Mouse (Mus musculus): ENCODE data around the gene 2810004N23Rik. TPM values are rescaled to one million over a fixed set of nuclear protein-coding genes. Genes with fewer than 3 reads are reported as not detected.
A peak's percentile ranks its signal among the peaks of the same experiment; 100 is the strongest.

The 2810004N23Rik gene
- polyA plus RNA-seq, 1 experiment from 2014 or later = 25.5 TPM

GRCm38 (mm10) chr8:124896632-124897385 is 33.9 kb upstream of the 2810004N23Rik start:
- H3K4me2 ChIP-seq (ENCODE audit: low read length) = peak overlapping the region; percentile 89
- peaks cover 27% of the 10 kb centered on the region for H3K36me3 ChIP-seq (ENCODE audit: control insufficient read depth, insufficient read depth, low read length)
- H3K4me1 ChIP-seq (ENCODE audit: control insufficient read depth, insufficient read depth, low read length) = peaks cover 32% of the 10 kb centered on the region
- ATAC-seq = peak; percentile 57
- WGBS = 1% methylated on average over 56 of the region's 60 CpGs
- H3K9ac ChIP-seq (ENCODE audit: low read depth, low read length) = peak overlapping the region; percentile 88
- peak overlapping the region; percentile 88 for H3K27ac ChIP-seq (ENCODE audit: low read length)
- peak overlapping the region; percentile 99 for H3K4me3 ChIP-seq (ENCODE audit: low read depth, low read length)
- no peaks in the 10 kb centered on the region for H3K27me3 ChIP-seq (ENCODE audit: control insufficient read depth, insufficient read depth, low read depth, low read length)
- H3K9me3 ChIP-seq (replicated peaks; ENCODE audit: control insufficient read depth, low read length, poor library complexity, severe bottlenecking) = no peaks in the 10 kb centered on the region

DNA sequence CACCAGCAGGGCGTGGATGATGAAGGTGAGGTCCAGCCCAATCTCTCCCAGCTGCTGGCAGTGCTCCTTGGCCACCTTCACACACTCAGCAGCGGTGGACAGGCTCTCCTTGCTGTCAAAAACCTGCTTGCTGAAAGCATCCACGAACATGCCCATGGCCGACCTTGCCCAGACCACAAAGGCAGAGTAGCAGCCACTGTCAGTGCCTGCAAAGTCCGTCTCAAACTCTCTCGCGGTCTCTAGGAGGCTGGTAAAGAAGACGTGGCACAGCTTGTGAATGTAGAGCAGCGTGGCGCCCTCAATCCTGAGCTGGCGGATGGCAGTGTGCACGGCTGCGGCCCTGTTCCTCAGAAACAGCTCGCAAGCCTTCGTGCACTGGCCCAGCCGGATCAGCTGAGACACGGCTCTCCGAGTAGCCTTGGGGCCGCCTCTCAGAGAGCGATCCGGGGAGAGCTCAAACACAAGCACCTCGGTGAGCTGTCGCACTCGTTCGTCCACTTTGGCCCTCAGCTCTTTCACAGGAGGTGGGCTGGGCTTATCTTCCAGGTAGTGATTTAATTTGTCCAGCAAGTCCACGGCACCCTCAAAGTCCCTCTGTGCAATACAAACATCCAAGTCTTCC is 33.2 kb upstream of the 2810004N23Rik start:
- Histone ChIP-seq H3K27me3 (ENCODE audit: control insufficient read depth, insufficient read depth, low read depth, low read length) (no peaks in the 10 kb centered on the region), H3K4me1 (ENCODE audit: control insufficient read depth, insufficient read depth, low read length) (peaks cover 32% of the 10 kb centered on the region), H3K36me3 (ENCODE audit: control insufficient read depth, insufficient read depth, low read length) (peaks cover 26% of the 10 kb centered on the region), H3K27ac (ENCODE audit: low read length) (0 out of 2 replicates have a peak overlapping the region, but pooled peaks have one; percentile 88), H3K9me3 (replicated peaks; ENCODE audit: control insufficient read depth, low read length, poor library complexity, severe bottlenecking) (no peaks in the 10 kb centered on the region), H3K9ac (ENCODE audit: low read depth, low read length) (peak overlapping the region; percentile 88), H3K4me3 (ENCODE audit: low read depth, low read length) (peak overlapping the region; percentile 99), H3K4me2 (ENCODE audit: low read length) (peak overlapping the region; percentile 89)
- WGBS = 83% methylated on average over 26 of the region's 26 CpGs
- no peak for ATAC-seq

GRCm38 (mm10) chr8:124892596-124892995 is 29.7 kb upstream of the 2810004N23Rik start:
- H3K4me1 ChIP-seq (ENCODE audit: control insufficient read depth, insufficient read depth, low read length) = peaks cover 19% of the 10 kb centered on the region
- no peak overlapping the region for H3K4me2 ChIP-seq (ENCODE audit: low read length)
- no peak overlapping the region for H3K9ac ChIP-seq (ENCODE audit: low read depth, low read length)
- peaks cover 25% of the 10 kb centered on the region for H3K36me3 ChIP-seq (ENCODE audit: control insufficient read depth, insufficient read depth, low read length)
- no peaks in the 10 kb centered on the region for H3K27me3 ChIP-seq (ENCODE audit: control insufficient read depth, insufficient read depth, low read depth, low read length)
- no peak overlapping the region for H3K27ac ChIP-seq (ENCODE audit: low read length)
- WGBS = 78% methylated on average over 3 of the region's 3 CpGs
- no peak for ATAC-seq
- no peaks in the 10 kb centered on the region for H3K9me3 ChIP-seq (replicated peaks; ENCODE audit: control insufficient read depth, low read length, poor library complexity, severe bottlenecking)
- H3K4me3 ChIP-seq (ENCODE audit: low read depth, low read length) = no peak overlapping the region

GRCm38 (mm10) chr8:124888385-124888784 is 25.5 kb upstream of the 2810004N23Rik start:
- no peaks in the 10 kb centered on the region for H3K27me3 ChIP-seq (ENCODE audit: control insufficient read depth, insufficient read depth, low read depth, low read length)
- H3K4me2 ChIP-seq (ENCODE audit: low read length) = no peak overlapping the region
- 93% methylated on average over 5 of the region's 5 CpGs for WGBS
- H3K9me3 ChIP-seq (replicated peaks; ENCODE audit: control insufficient read depth, low read length, poor library complexity, severe bottlenecking) = no peaks in the 10 kb centered on the region
- no peak overlapping the region for H3K4me3 ChIP-seq (ENCODE audit: low read depth, low read length)
- no peak overlapping the region for H3K27ac ChIP-seq (ENCODE audit: low read length)
- ATAC-seq = no peak
- H3K36me3 ChIP-seq (ENCODE audit: control insufficient read depth, insufficient read depth, low read length) = peaks cover 46% of the 10 kb centered on the region
- H3K9ac ChIP-seq (ENCODE audit: low read depth, low read length) = no peak overlapping the region
- no peaks in the 10 kb centered on the region for H3K4me1 ChIP-seq (ENCODE audit: control insufficient read depth, insufficient read depth, low read length)

DNA sequence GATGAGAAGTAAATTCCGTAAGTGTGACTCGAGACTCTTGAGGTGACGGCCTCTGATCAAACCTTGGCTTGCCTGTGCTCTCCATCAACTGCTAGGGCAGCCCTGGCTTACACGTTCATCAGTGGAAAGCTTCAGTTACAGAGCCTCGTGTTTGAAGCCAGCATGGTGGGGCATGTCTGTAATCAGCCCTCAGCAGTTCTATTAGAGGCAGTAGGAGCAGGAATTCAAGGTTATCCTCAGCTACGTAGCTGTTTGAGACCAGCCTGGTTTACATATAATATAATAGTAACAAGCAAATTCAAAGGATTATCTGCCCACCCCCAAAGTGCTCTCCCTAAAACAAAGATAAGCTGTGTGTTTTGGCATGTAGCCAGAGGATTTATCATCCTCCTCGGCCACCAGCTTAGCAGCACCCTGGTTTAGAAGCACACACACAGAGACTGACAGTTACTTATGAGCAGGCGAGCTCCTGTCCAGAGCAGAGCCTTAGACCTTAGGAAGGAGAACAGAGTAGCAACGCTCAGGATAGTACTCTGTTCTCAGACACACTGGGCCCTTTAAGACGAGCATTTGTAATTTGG is 16.1 kb upstream of the 2810004N23Rik start:
- H3K4me2 ChIP-seq (ENCODE audit: low read length) = no peak overlapping the region
- no peaks in the 10 kb centered on the region for H3K27me3 ChIP-seq (ENCODE audit: control insufficient read depth, insufficient read depth, low read depth, low read length)
- peaks cover 59% of the 10 kb centered on the region for H3K36me3 ChIP-seq (ENCODE audit: control insufficient read depth, insufficient read depth, low read length)
- no peak for ATAC-seq
- no peak overlapping the region for H3K4me3 ChIP-seq (ENCODE audit: low read depth, low read length)
- 84% methylated on average over 10 of the region's 10 CpGs for WGBS
- no peaks in the 10 kb centered on the region for H3K9me3 ChIP-seq (replicated peaks; ENCODE audit: control insufficient read depth, low read length, poor library complexity, severe bottlenecking)
- H3K4me1 ChIP-seq (ENCODE audit: control insufficient read depth, insufficient read depth, low read length) = no peaks in the 10 kb centered on the region
- no peak overlapping the region for H3K27ac ChIP-seq (ENCODE audit: low read length)
- H3K9ac ChIP-seq (ENCODE audit: low read depth, low read length) = no peak overlapping the region

DNA sequence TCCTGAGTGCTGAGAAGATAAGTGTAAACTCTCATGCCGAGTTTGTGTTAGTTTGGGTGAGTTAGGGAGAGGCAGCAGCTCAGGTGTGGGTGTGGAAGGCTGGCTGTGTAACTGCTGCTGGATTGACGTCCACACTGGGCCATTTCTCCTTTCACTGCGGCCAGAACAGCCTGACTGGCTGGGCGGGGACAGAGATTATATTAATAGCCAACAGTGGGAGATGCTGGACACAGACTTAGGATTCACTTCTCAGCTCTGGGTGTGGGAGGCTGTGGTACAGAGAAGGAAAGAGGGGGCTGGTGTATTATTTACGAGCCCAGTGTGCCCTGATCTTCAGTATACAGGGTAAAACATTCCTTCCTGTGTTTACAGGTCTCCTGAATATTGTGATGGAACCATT is 15.2 kb upstream of the 2810004N23Rik start:
- no peak overlapping the region for H3K9ac ChIP-seq (ENCODE audit: low read depth, low read length)
- ATAC-seq = no peak
- no peak overlapping the region for H3K4me2 ChIP-seq (ENCODE audit: low read length)
- WGBS = 89% methylated on average over 5 of the region's 5 CpGs
- no peak overlapping the region for H3K4me3 ChIP-seq (ENCODE audit: low read depth, low read length)
- no peaks in the 10 kb centered on the region for H3K27me3 ChIP-seq (ENCODE audit: control insufficient read depth, insufficient read depth, low read depth, low read length)
- peaks cover 60% of the 10 kb centered on the region for H3K36me3 ChIP-seq (ENCODE audit: control insufficient read depth, insufficient read depth, low read length)
- H3K9me3 ChIP-seq (replicated peaks; ENCODE audit: control insufficient read depth, low read length, poor library complexity, severe bottlenecking) = no peaks in the 10 kb centered on the region
- H3K27ac ChIP-seq (ENCODE audit: low read length) = no peak overlapping the region
- no peaks in the 10 kb centered on the region for H3K4me1 ChIP-seq (ENCODE audit: control insufficient read depth, insufficient read depth, low read length)

DNA sequence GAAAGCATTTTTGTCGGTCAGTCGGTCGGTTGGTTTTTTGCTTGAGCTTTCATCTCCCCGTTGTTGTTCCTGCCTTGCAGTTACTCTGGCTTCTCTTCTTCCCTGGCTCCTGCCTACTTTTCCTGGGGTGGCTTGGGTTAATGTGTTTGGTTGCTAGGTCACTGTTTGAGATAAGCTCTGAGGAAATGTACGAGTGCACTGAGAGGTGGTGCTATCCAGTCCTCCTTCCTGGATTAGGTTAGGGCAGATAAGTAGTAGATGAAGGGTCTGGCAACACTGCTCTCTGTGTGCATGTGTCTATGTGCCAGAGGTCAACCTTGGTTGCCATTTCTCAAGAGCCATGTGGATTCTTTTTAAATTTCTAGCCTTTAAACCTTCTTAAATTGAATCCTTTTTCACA is 9.8 kb upstream of the 2810004N23Rik start:
- no peak overlapping the region for H3K9ac ChIP-seq (ENCODE audit: low read depth, low read length)
- H3K4me3 ChIP-seq (ENCODE audit: low read depth, low read length) = no peak overlapping the region
- peaks cover 32% of the 10 kb centered on the region for H3K36me3 ChIP-seq (ENCODE audit: control insufficient read depth, insufficient read depth, low read length)
- no peaks in the 10 kb centered on the region for H3K27me3 ChIP-seq (ENCODE audit: control insufficient read depth, insufficient read depth, low read depth, low read length)
- H3K4me1 ChIP-seq (ENCODE audit: control insufficient read depth, insufficient read depth, low read length) = no peaks in the 10 kb centered on the region
- no peak overlapping the region for H3K4me2 ChIP-seq (ENCODE audit: low read length)
- H3K27ac ChIP-seq (ENCODE audit: low read length) = no peak overlapping the region
- WGBS = 98% methylated on average over 5 of the region's 5 CpGs
- ATAC-seq = no peak
- no peaks in the 10 kb centered on the region for H3K9me3 ChIP-seq (replicated peaks; ENCODE audit: control insufficient read depth, low read length, poor library complexity, severe bottlenecking)

GRCm38 (mm10) chr8:124872081-124872480 is 9.2 kb upstream of the 2810004N23Rik start:
- Histone ChIP-seq H3K36me3 (ENCODE audit: control insufficient read depth, insufficient read depth, low read length) (peaks cover 32% of the 10 kb centered on the region), H3K4me2 (ENCODE audit: low read length) (no peak overlapping the region), H3K27ac (ENCODE audit: low read length) (no peak overlapping the region), H3K4me1 (ENCODE audit: control insufficient read depth, insufficient read depth, low read length) (no peaks in the 10 kb centered on the region), H3K9me3 (replicated peaks; ENCODE audit: control insufficient read depth, low read length, poor library complexity, severe bottlenecking) (no peaks in the 10 kb centered on the region), H3K4me3 (ENCODE audit: low read depth, low read length) (no peak overlapping the region), H3K9ac (ENCODE audit: low read depth, low read length) (no peak overlapping the region), H3K27me3 (ENCODE audit: control insufficient read depth, insufficient read depth, low read depth, low read length) (no peaks in the 10 kb centered on the region)
- ATAC-seq = no peak
- WGBS = 92% methylated on average over 7 of the region's 7 CpGs

DNA sequence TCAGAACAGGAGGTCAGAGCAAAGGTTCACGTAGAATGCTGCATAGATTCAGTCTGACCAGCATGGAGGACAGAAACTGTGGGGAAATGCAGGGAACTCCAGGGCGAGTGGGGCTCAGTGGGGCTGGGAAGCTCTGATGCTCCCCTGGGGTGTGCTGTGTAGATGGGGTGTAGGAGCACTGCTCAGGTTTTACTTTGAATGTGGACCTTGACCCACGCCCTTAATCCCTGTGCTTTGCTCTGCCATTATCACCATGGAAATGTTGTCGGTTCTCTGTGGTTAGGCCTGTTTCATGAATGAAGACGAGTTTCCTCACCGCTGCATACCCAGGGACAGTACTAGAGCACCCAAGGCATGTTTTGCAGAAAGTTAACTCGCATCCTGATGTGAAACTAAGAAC is 8.6 kb upstream of the 2810004N23Rik start:
- no peak overlapping the region for H3K27ac ChIP-seq (ENCODE audit: low read length)
- H3K4me3 ChIP-seq (ENCODE audit: low read depth, low read length) = no peak overlapping the region
- H3K9ac ChIP-seq (ENCODE audit: low read depth, low read length) = no peak overlapping the region
- no peaks in the 10 kb centered on the region for H3K27me3 ChIP-seq (ENCODE audit: control insufficient read depth, insufficient read depth, low read depth, low read length)
- H3K4me1 ChIP-seq (ENCODE audit: control insufficient read depth, insufficient read depth, low read length) = no peaks in the 10 kb centered on the region
- H3K36me3 ChIP-seq (ENCODE audit: control insufficient read depth, insufficient read depth, low read length) = peaks cover 28% of the 10 kb centered on the region
- no peaks in the 10 kb centered on the region for H3K9me3 ChIP-seq (replicated peaks; ENCODE audit: control insufficient read depth, low read length, poor library complexity, severe bottlenecking)
- no peak overlapping the region for H3K4me2 ChIP-seq (ENCODE audit: low read length)
- no peak for ATAC-seq
- WGBS = 96% methylated on average over 7 of the region's 7 CpGs

Measured in midbrain, embryonic 16.5 days (tissue).